Mouse (Mus musculus) megakaryocyte, embryonic 14.5 days (primary cell): ENCODE results near the gene Klrb1a.

Experiments
- FLI1 ChIP-seq: IDR thresholded peaks from 2 replicates; pipeline ENCODE4 v1.6.1; 2012; ENCODE audit warnings: low read length, inconsistent platforms, mixed read lengths
- GATA1 ChIP-seq: IDR thresholded peaks from 3 replicates; pipeline ENCODE4 v1.6.1; 2012; ENCODE audit warnings: mixed read lengths, low read length, inconsistent platforms, borderline replicate concordance

DNA sequence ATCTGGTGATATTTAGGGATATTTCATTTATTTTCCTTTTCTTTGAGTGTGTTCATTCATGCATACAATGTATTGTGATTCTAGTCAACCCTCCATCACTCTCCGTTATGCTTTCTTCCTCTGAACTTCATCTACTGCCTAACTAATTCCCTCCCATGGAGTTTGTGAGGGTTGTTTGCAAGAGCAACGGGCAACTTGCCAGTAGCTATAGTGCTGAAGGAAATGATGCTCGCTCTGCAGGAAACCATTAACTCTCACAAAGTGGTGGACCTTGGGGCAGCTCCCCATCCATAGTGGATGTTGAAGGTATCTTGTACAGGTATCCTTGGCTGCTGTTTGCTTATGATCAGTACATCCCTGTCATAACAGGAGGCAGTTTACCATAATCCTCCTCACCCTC, 21.3 kb downstream of the Klrb1a start:
- no peak for TF ChIP-seq GATA1
- no peak for TF ChIP-seq FLI1
